Mouse (Mus musculus): ENCODE results near the gene Snx22. TPM values are rescaled to one million over a fixed set of nuclear protein-coding genes. Genes with fewer than 3 reads are reported as not detected.

Gene Snx22
- polyA plus RNA-seq, 1 experiment from 2014 or later = 2.3 TPM

GRCm38 (mm10) chr9:66091327-66092231, 22.1 kb upstream of the Snx22 start:
- Histone ChIP-seq H3K4me2 (no peak overlapping the region), H3K27me3 (replicated peaks) (no peaks in the 10 kb centered on the region), H3K9me3 (no peaks in the 10 kb centered on the region), H3K4me1 (peaks cover 21% of the 10 kb centered on the region), H3K27ac (replicated peaks) (0 out of 2 replicates have a peak overlapping the region, but pooled peaks have one; percentile 26), H3K36me3 (peaks cover 98% of the 10 kb centered on the region), H3K4me3 (no peak overlapping the region), H3K9ac (no peak overlapping the region)
- WGBS = 63% methylated on average over 6 of the region's 6 CpGs
- no peak for ATAC-seq (ENCODE audit: extremely low read depth, insufficient number of reproducible peaks, low FRiP score, low TSS enrichment)

- Histone ChIP-seq H3K9ac (no peak overlapping the region), H3K4me1 (peaks cover 21% of the 10 kb centered on the region), H3K9me3 (no peaks in the 10 kb centered on the region), H3K4me2 (no peak overlapping the region), H3K27me3 (replicated peaks) (no peaks in the 10 kb centered on the region), H3K4me3 (no peak overlapping the region), H3K36me3 (peaks cover 97% of the 10 kb centered on the region), H3K27ac (replicated peaks) (no peak overlapping the region)
- WGBS = 80% methylated on average over 13 of the region's 13 CpGs
- no peak for ATAC-seq (ENCODE audit: extremely low read depth, insufficient number of reproducible peaks, low FRiP score, low TSS enrichment)
Measured at GRCm38 (mm10) chr9:66090593-66091244, 21.2 kb upstream of the Snx22 start.

- Histone ChIP-seq H3K4me3 (no peak overlapping the region), H3K9ac (no peak overlapping the region), H3K9me3 (no peaks in the 10 kb centered on the region), H3K4me2 (no peak overlapping the region), H3K27me3 (replicated peaks) (no peaks in the 10 kb centered on the region), H3K4me1 (peaks cover 21% of the 10 kb centered on the region), H3K27ac (replicated peaks) (no peak overlapping the region), H3K36me3 (peaks cover 74% of the 10 kb centered on the region)
- ATAC-seq (ENCODE audit: extremely low read depth, insufficient number of reproducible peaks, low FRiP score, low TSS enrichment) = no peak
- WGBS = 41% methylated on average over 4 of the region's 4 CpGs
Measured at GRCm38 (mm10) chr9:66088411-66088810, 18.9 kb upstream of the Snx22 start.

- Histone ChIP-seq H3K9me3 (no peaks in the 10 kb centered on the region), H3K4me2 (no peak overlapping the region), H3K36me3 (peaks cover 60% of the 10 kb centered on the region), H3K4me1 (peaks cover 7% of the 10 kb centered on the region), H3K9ac (no peak overlapping the region), H3K4me3 (no peak overlapping the region), H3K27me3 (replicated peaks) (no peaks in the 10 kb centered on the region), H3K27ac (replicated peaks) (no peak overlapping the region)
- WGBS = 89% methylated on average over 7 of the region's 7 CpGs
- no peak for ATAC-seq (ENCODE audit: extremely low read depth, insufficient number of reproducible peaks, low FRiP score, low TSS enrichment)
Measured at GRCm38 (mm10) chr9:66087062-66087461, 17.5 kb upstream of the Snx22 start.

- H3K27ac ChIP-seq (replicated peaks) = no peak overlapping the region
- H3K9ac ChIP-seq = no peak overlapping the region
- no peak for ATAC-seq (ENCODE audit: extremely low read depth, insufficient number of reproducible peaks, low FRiP score, low TSS enrichment)
- H3K4me2 ChIP-seq = no peak overlapping the region
- H3K27me3 ChIP-seq (replicated peaks) = no peaks in the 10 kb centered on the region
- peaks cover 10% of the 10 kb centered on the region; the same call in 1 of the 2 replicates for H3K4me1 ChIP-seq
- H3K36me3 ChIP-seq = peaks cover 33% of the 10 kb centered on the region
- no peak overlapping the region for H3K4me3 ChIP-seq
- H3K9me3 ChIP-seq = no peaks in the 10 kb centered on the region
- 90% methylated on average over 3 of the region's 3 CpGs for WGBS
Measured at GRCm38 (mm10) chr9:66084171-66084570, 14.7 kb upstream of the Snx22 start.

- WGBS = 60% methylated on average over 4 of the region's 4 CpGs
- Histone ChIP-seq H3K27ac (replicated peaks) (no peak overlapping the region), H3K9me3 (no peaks in the 10 kb centered on the region)
Measured at GRCm38 (mm10) chr9:66081999-66082398, 12.5 kb upstream of the Snx22 start.

GRCm38 (mm10) chr9:66080804-66081459, 11.4 kb upstream of the Snx22 start:
- H3K27ac ChIP-seq (replicated peaks) = no peak overlapping the region
- H3K27me3 ChIP-seq (replicated peaks) = no peaks in the 10 kb centered on the region
- ATAC-seq (ENCODE audit: extremely low read depth, insufficient number of reproducible peaks, low FRiP score, low TSS enrichment) = no peak
- no peak overlapping the region for H3K9ac ChIP-seq
- no peaks in the 10 kb centered on the region for H3K9me3 ChIP-seq
- WGBS = 64% methylated on average over 3 of the region's 3 CpGs
- no peak overlapping the region for H3K4me3 ChIP-seq
- H3K36me3 ChIP-seq = peaks cover under 1% of the 10 kb centered on the region
- H3K4me1 ChIP-seq = peaks cover 21% of the 10 kb centered on the region
- no peak overlapping the region for H3K4me2 ChIP-seq

More at GRCm38 (mm10) chr9:66081999-66082398, 12.5 kb upstream of the Snx22 start:
- ATAC-seq (ENCODE audit: extremely low read depth, insufficient number of reproducible peaks, low FRiP score, low TSS enrichment) = no peak
- Histone ChIP-seq H3K36me3 (peaks cover 11% of the 10 kb centered on the region), H3K9ac (no peak overlapping the region), H3K4me2 (no peak overlapping the region), H3K27me3 (replicated peaks) (no peaks in the 10 kb centered on the region), H3K4me1 (peaks cover 21% of the 10 kb centered on the region), H3K4me3 (no peak overlapping the region)

GRCm38 (mm10) chr9:66078493-66078892, 9.0 kb upstream of the Snx22 start:
- H3K4me1 ChIP-seq = peaks cover 21% of the 10 kb centered on the region
- no peak for ATAC-seq (ENCODE audit: extremely low read depth, insufficient number of reproducible peaks, low FRiP score, low TSS enrichment)
- peak overlapping the region; percentile 34; the same call in 1 of the 2 replicates for H3K27ac ChIP-seq (replicated peaks)
- H3K4me3 ChIP-seq = peak overlapping the region; percentile 17
- peak overlapping the region; percentile 45; the same call in 1 of the 2 replicates for H3K9ac ChIP-seq
- H3K9me3 ChIP-seq = 0 out of 2 replicates have a peak, but pooled peaks cover 5% of the 10 kb centered on the region
- 5% methylated on average over 14 of the region's 14 CpGs for WGBS
- H3K4me2 ChIP-seq = peak overlapping the region; percentile 57
- H3K36me3 ChIP-seq = no peaks in the 10 kb centered on the region
- no peaks in the 10 kb centered on the region for H3K27me3 ChIP-seq (replicated peaks)

- no peaks in the 10 kb centered on the region for H3K27me3 ChIP-seq (replicated peaks)
- ATAC-seq (ENCODE audit: extremely low read depth, insufficient number of reproducible peaks, low FRiP score, low TSS enrichment) = no peak
- H3K4me2 ChIP-seq = peak overlapping the region; percentile 57
- no peaks in the 10 kb centered on the region for H3K36me3 ChIP-seq
- 0 out of 2 replicates have a peak overlapping the region, but pooled peaks have one; percentile 45 for H3K9ac ChIP-seq
- 0 out of 2 replicates have a peak, but pooled peaks cover 5% of the 10 kb centered on the region for H3K9me3 ChIP-seq
- WGBS = 60% methylated on average over 3 of the region's 3 CpGs
- peaks cover 21% of the 10 kb centered on the region for H3K4me1 ChIP-seq
- H3K27ac ChIP-seq (replicated peaks) = peak overlapping the region; percentile 34; the same call in 1 of the 2 replicates
- peak overlapping the region; percentile 17 for H3K4me3 ChIP-seq
Measured at GRCm38 (mm10) chr9:66078072-66078471, 8.6 kb upstream of the Snx22 start.

GRCm38 (mm10) chr9:66072754-66073153, 3.2 kb upstream of the Snx22 start:
- H3K27me3 ChIP-seq (replicated peaks) = peaks cover 31% of the 10 kb centered on the region
- 83% methylated on average over 7 of the region's 7 CpGs for WGBS

GRCm38 (mm10) chr9:66070151-66070550, 632 bp upstream of the Snx22 start:
- Histone ChIP-seq H3K4me3 (no peak overlapping the region; the same call in 1 of the 2 replicates), H3K27me3 (replicated peaks) (peaks cover 39% of the 10 kb centered on the region), H3K9ac (no peak overlapping the region), H3K27ac (replicated peaks) (no peak overlapping the region), H3K36me3 (peaks cover 24% of the 10 kb centered on the region), H3K4me2 (peak overlapping the region; percentile 81), H3K4me1 (peaks cover 16% of the 10 kb centered on the region), H3K9me3 (0 out of 2 replicates have a peak, but pooled peaks cover 5% of the 10 kb centered on the region)
- 77% methylated on average over 5 of the region's 5 CpGs for WGBS
- no peak for ATAC-seq (ENCODE audit: extremely low read depth, insufficient number of reproducible peaks, low FRiP score, low TSS enrichment)

More at GRCm38 (mm10) chr9:66072754-66073153, 3.2 kb upstream of the Snx22 start:
- Histone ChIP-seq H3K4me3 (no peak overlapping the region), H3K9ac (no peak overlapping the region), H3K4me1 (peaks cover 12% of the 10 kb centered on the region), H3K4me2 (no peak overlapping the region), H3K36me3 (no peaks in the 10 kb centered on the region), H3K27ac (replicated peaks) (no peak overlapping the region), H3K9me3 (0 out of 2 replicates have a peak, but pooled peaks cover 5% of the 10 kb centered on the region)
- ATAC-seq (ENCODE audit: extremely low read depth, insufficient number of reproducible peaks, low FRiP score, low TSS enrichment) = no peak
